Mouse (Mus musculus) cortical plate, adult 2 months (tissue): ENCODE measurements at regions not wholly inside any gene's neighbourhood (a gene's known extent, or its start where the extent isn't known, plus 50 kb on each side); places are given as distances from the start of the nearest gene placed in this dataset.

Source experiments
- CTCF ChIP-seq: fragments of 200-500 bp; IDR thresholded peaks from 2 replicates; pipeline ENCODE4 v1.5.1; 2011; ENCODE audit warnings: mild to moderate bottlenecking, control low read depth, low read length; ENCODE audit not compliant: insufficient read depth; ENCODE audit errors: extremely low read depth
- POLR2A ChIP-seq: fragments of 200-500 bp; IDR thresholded peaks from 2 replicates; pipeline ENCODE4 v1.6.1; 2011; ENCODE audit warnings: mild to moderate bottlenecking, low read length, control low read depth; ENCODE audit not compliant: insufficient read depth; ENCODE audit errors: extremely low read depth

GRCm38 (mm10) chr2:171668791-171669645 lies 374.2 kb downstream of the Cbln4 start:
- TF ChIP-seq CTCF (no peak), POLR2A (no peak)
